Mouse (Mus musculus): ENCODE results near the gene Polr3gl.
"Not testable (repeated sequence)": the region's sequence is repeated elsewhere in the genome, so short reads cannot be mapped to it uniquely, and the experiment has no call there.

The Polr3gl gene

DNA sequence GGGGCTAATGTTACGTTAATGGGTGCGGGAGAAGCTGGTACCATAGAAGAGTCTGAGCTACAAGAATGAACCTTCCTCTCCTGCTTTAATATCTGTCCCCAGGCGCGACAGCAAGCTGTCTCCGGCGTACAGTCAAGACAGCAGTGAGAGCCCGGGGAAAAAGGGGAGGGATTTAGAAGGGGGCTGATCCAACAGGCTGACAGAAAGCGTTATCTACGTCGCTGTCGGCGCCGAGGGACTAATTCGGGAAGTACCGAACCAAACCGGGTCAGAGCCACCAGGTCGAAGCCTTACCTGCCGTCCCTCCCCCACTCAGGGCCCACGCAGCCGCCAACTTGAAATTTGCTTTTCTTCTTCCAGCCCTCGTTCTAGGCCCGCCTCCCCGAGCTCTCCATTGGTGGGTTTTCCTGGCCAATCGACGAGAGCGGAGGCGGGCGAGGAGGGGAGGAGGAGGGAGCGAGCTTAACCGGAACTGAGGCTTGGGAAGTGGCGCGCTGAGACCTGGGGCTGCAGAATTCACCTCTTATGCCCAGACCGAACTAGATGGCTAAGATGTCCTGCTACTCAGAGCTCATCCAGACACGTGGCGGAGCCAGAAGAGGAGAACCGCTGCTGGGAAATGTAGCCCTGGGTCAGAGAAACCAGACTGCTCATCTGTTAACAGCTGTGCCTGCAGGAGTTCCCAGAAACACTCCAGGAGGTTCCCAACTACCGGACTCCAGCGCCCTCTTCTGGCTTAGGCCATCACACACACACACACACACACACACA lies at the start of gene Polr3gl:
Gene Polr3gl, minus strand, starts transcription at position 392 of the 771 bp plus-strand sequence.
- peak; percentile 97 to 98 for DNase-seq

DNA sequence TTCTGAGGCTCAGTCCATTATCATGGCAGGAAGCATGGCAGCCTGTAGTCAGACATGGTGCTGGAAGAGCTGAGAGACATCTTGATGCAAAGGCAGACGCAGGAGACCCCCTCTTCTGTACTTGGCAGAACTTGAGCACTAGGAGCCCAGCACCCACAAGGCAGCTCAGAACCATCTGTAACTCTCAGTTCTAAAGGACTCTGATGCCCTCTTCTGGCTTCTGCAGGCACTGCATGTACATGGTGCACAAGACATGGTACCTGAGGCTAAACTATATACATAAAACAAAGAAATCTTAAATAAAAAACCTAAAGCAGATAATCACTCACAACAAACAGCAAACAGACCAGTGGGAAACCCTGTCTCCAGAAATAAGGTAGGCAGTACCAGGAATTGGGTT lies 45.2 kb upstream of the Polr3gl start:
- peak; percentile 65 to 78 for DNase-seq

DNA sequence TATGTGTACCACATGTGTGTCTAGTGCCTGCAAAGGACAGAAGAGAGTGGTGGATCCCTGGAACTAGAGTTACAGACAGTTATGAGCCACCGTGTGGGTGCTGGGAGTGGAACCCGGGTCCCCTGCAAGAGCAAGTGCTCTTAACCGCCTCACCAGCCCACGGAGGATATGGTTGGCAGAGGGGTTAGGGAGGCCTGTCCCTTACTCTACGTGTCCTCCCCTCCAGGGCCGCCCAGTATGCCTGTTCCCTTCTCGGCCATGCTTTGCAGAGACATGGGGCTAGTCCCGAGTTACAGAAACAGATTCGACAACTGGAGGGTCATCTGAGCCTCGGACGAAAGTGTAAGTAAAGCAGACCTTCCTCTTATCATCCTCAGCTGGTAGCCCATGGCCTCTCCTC lies 42.5 kb upstream of the Polr3gl start:
- DNase-seq: peak in 1 of 2 experiments; percentile 10

DNA sequence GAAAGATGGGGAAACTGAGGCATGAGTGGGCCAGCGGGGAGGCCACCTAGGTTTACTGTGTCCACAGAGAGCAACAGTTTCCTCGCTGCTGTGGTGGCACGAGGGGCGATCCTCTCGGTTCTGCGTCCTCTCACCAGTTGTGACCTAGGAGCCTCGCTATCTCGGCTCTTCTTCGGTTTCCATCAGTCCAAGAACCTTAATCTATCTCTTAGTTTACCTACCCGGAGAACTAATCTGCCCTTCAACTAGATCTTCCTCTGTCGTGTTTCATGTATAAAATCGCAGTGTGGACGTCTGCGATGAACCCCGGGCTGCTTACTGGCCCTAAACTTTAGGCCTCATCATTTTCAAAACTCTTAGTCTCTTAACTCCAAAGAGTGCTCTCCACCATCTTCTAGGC lies 41.9 kb upstream of the Polr3gl start:
- DNase-seq: no peak

DNA sequence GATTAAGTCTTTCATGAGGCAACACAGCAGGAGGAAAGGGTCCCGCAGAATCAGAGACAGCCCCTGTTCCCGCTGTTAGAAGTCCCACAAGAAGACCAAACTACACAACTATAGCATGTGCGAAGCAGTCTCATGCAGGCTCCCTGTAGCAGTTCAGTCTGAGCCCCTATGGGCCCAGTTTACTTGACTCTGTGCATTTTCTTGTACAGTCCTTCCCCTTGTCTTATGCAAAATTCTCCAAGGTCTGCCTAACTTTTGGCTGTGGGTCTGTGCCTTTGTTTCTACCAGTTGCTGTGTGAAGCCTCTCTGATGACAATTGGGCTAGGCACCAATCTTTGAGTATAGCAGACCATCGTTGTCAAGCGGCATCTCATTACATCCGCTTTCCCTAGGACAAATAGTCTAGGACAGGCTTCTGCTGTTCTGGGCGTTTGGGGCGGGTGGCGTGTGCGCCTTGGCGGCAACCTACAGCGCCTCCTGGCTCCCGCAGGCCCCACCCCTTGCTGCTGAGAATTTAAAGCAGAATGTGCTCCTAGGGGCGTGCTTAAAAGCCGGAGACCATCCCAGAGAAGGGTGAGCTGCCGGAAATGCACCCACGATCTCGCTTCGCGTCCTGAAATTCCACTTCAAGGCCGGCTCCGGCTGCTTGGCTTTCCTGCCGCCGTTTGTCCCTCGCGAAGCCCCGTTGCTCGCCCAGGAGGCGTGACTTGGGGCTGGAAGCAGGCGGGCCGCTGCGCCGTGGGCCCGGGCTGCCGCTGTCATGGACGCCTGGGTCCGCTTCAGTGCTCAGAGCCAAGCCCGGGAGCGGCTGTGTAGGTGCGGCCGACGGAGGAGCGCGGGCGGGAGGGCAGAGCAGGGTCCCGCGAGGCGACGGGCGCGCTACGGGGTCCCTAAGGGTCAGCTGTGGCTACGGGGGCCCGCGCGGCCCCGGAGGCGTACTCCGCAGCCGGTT lies 41.2 kb upstream of the Polr3gl start, which contains the start of the genes Pex11b and Gm42957:
Gene Pex11b, plus strand, starts transcription at position 449 of the 952 bp plus-strand sequence.
Gene Gm42957, plus strand, starts transcription at position 547 of the 952 bp plus-strand sequence.
- DNase-seq: peak; percentile 83 to 87

DNA sequence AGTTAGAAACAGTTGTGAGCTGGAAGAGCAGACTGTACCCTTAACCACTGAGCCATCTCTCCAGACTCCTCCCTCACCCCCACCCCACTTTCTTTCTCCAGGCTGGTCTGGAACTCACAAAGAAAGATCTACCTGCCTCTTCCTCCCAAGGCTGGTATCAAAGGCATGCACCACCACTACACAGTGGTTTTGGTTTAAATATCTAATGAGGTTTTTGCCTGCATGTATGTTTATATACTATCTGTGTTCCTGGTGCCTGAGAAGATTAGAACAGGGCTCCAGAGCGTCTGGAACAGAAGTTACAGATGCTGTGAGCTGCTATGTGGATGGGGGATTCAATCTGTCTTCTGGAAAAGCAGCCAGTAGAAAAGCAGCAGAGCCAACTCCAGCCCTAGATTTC lies 40.0 kb upstream of the Polr3gl start:
- no peak for DNase-seq

DNA sequence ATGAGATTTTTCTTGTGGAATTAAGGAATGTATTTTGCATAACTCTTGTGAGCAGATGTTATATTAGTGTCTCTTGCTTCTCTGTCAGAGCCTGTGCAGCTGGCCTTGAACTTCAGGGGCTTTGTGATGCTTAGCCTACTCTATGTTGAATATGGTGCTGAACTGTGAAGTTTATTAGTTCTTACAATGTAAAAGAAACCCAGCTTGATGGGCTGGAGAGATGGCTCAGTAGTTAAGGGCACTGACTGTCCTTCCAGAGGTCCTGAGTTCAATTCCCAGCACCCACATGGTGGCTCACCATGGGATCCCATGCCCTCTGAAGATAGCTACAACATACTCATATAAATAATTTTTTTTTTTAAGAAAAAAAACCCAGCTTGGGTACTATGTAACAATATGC lies 38.1 kb upstream of the Polr3gl start:
- DNase-seq: no peak

DNA sequence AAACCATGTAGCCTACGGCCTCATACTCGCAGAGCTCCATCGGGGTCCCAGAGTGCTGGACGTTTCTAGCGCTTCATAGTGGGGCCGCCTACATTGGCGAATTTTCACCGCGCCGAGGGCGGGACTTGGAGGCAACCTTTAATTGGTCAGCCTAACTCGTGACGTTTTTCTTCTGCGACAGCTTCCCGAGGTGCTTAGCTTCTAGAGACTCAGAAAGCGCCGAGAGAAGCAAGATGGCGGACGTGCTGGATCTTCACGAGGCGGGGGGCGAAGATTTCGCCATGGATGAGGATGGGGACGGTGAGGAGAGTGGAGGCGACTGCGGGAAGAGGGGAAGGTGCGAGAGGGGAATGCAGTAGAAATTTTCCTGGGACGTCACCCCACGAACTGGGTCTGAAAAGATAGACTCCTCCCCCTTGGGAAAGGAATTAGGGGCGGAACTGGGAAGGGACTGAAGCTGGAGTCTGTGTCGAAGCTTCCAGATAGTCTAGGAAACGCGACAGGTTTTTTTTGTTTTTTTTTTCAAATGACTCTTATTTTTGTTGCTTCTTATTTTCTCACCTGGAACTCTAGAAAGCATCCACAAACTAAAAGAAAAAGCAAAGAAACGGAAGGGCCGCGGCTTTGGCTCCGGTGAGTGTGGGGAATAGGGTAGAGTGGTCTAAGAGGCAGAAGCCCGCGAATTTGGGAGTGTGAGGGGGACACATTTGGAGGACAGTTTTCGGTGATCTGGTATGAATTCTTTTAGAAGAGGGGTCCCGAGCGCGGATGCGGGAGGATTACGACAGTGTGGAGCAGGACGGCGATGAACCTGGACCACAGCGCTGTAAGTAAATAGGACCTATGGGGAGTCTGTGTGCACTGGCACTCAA lies 36.0 kb upstream of the Polr3gl start, which contains the start of gene Rbm8a:
Gene Rbm8a, plus strand, starts transcription at position 205 of the 872 bp plus-strand sequence.
- peak; percentile 97 to 98 for DNase-seq

DNA sequence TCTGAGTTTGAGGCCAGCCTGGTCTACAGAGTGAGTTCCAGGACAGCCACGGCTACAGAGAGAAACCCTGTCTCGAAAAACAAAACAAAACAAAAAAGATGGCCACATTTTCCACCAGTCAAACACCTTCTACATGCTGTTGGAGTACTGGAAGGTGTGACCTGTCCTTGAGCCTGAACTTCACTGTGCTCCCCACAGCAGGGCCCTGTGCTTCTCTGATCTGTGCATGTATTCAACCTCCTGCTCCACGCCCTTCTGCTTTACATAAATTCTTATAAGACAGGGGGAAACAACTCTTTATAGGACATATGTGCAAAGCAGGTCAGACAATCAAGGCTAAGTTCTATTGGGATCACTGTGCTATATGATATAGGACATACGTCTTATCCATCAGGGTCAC lies 29.2 kb upstream of the Polr3gl start:
- no peak for DNase-seq

DNA sequence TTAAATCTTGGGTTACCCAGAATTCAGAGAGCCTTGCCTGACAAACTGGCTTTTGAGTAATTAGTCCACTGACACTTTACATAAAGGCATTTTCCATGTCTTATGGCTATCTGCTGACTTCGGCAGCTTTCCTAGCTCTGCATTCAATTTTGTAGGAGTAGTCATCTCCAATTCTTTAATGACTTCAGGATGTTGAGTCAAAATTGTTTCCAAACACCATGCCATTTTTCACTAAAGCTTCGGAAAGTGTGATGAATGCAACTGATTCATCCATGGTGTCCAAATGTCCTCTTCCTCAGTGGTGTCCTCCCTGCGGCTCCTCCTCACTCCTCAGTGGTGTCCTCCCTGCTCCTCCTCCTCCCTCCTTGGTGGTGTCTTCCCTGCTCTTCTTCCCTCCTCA lies 24.0 kb upstream of the Polr3gl start:
- no peak for DNase-seq

DNA sequence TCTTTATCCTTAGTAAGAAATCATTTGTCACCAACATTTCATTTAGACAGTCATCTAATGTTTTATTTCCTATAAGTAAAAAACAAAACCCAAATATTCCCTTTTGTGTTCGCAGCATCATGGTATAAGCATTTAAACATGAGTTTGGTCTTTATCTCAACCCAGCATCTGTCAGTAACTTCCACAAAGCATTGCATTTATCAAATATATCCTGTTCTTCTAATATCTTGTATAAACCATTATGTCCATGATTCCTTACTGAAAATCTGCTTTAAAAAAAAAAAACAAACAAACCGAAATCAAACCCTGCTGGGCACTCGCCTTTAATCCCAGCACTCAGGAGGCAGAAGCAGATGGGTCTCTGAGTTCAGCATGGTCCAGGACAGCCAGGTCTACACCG lies 12.6 kb upstream of the Polr3gl start:
- DNase-seq: no peak

DNA sequence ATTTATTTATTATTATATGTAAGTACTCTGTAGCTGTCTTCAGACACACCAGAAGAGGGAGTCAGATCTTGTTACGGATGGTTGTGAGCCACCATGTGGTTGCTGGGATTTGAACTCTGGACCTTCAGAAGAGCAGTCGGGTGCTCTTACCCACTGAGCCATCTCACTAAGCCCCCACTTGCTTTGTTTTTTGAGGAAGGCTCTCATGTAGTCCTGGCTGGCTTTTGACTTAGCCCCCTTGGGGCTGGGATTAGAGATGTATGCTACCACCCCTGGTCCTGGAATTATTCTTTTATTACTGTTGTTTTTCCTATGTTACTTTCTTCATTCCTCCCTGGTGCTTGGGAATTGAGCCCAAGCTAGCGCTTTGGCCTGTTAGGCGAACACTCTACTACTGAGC lies 12.0 kb upstream of the Polr3gl start:
- DNase-seq: not testable (repeated sequence)

DNA sequence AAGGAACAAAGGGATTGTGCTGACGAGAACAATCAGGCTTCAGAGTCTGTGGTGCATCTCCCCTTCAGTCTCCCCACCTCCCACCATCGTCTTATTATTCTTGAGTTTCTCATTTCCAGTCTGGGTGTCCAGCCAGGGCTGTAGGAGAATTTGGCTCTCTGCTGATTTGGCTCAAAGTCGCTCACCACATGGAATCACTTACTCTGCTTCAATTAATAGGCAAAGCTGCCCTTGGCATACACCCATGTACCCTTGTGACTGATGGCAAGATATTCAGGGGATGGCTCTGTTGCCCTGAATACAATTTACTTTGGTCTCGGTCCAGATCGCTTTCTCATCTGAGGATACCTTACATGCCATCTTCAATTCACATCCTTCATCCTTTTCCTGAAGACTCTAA lies 9.3 kb upstream of the Polr3gl start:
- DNase-seq: peak; percentile 82 to 84

DNA sequence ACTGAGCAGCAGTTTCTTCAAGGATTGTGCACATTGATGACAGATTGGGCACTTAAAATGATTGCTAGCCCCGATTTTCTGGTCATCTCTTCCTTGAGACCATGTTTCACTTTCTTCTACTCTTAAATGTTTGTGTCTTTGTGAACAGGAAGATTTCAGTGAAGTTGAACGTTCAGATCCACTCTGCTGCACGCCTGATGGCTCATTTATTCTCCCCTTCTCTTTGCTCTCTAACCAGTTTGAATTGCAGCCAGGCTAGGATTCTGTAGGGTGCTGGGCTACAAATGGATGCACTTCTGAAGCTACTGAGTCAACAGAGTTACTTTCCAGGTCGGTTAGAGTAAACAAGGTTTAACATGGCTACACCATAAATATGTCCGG lies 8.7 kb upstream of the Polr3gl start:
- DNase-seq: no peak

DNA sequence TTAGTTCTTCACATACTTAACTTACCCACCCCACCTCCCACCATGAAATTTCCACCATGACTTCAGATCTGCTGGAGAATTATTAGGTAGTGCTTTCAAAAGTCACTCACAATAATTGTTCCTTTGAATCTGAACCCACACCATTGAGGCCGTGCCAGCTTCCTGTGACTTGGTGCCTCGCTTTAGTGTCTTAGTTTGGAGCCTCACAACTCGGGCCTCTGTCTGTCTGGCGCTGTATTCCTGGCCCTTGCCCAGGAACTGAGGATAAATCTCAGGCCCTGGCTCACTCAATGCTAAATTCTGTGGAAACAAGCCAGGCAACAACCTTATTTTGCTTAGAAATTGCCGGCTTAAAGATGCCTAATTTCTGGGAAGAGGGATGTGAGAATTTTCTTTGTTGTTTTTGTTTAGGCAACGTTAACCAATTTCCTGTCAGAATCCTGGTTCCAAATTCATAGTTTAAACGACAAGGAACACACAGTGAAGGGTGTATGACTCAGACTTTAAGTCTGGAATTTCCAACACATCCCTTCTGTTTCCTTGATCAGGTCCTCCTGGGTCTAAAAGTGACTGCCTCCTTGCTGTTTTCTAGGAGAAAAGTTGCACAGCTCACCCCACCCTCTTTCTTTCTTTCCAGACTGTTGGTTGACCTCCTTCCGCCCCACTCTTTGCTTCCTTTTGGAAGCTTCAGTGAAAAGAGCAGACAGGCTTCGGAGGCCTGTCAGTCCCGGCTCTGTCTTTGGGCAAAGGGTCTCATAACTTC lies 8.1 kb upstream of the Polr3gl start:
- peak; percentile 47 to 50 for DNase-seq

DNA sequence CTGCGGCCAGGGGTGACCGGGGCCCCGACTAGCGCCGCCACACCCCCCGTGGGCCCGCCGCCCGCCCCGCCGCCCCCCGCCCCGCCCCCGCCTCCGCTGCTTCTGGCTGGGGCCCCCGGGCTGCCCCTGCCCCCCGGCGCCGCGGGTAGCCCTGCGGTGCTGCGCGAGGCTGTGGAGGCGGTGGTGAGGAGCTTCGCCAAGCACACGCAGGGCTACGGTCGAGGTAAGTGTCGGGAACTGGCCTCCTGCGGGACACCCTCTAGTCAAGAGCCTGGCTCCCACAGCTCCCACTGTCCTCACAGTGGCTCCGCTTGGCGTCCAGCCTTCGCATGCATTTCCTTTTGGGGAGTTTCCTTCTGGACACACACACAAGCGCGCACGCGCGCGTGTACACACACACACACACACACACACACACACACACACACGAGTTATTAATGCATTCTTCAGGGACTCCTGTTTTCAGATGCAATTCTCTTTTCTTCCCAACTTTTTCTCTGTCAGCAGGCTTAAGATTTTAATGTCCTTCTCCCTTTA lies 7.3 kb upstream of the Polr3gl start:
- peak; percentile 71 for DNase-seq

DNA sequence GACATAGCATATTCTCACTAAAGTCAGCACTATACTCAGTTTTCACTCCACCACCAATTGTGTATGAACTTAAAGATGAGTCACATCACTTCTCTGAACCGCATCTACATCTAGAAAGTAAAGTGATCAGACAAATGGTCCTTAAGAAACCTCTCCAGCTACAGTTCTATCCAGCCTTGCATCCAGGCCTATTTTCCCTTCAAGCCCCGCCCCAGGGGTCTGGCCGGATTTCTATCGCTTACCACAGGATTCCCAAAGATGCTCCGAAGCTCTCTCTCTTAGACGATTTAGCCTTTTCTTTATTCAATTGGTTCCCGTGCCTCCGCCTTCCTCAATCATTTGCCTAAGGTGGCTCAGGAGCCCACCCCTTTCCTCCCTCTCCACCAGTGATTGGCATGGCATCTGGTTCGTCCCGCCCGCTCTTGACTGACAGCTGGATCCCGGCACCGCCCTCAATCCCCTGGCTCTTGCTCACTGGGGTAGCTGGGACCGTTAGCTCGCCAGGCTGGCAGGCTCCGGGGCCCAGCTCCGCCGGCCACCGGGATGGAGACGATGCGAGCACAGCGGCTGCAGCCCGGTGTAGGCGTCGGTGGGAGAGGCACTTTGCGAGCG lies 6.8 kb upstream of the Polr3gl start, which contains the start of gene Lix1l:
Gene Lix1l, plus strand, starts transcription at position 511 of the 612 bp plus-strand sequence.
- peak; percentile 87 to 90 for DNase-seq

DNA sequence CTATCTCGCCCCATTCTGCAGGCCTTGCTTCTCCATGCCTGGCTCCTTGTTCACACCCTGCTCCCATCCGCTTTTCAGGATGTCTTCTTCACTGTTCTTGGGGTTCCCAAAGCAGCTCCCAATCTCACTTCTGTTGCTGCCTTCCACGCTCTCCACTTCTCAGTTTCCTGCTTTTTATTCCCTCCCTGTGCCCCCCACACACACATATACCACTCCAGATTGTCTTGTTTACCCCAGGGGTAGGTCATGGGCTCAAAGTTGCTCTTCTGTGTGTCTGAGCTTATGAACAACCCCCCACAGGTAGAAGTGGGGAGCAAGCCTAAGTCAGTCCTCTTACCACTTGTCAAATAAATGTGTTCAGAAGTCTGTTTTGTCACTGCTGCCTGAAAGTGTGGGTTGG lies 5.4 kb upstream of the Polr3gl start:
- DNase-seq: no peak

DNA sequence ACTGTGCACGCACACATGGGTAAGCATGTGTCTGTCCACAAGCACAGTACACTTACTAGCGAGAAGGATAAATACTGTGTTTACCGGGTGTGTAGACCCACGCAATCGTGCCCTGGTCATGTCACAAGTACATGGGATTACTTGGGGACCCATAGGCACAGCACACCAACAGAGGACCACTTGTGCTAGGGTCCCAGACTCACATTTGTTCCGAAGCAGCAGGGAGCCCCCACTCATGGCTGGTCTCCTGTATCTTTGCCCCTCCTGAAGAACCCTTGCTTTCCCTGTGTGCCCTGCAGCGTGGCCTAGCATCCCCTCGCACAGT lies 5.0 kb upstream of the Polr3gl start:
- peak in 1 of 2 experiments; percentile 28 for DNase-seq

DNA sequence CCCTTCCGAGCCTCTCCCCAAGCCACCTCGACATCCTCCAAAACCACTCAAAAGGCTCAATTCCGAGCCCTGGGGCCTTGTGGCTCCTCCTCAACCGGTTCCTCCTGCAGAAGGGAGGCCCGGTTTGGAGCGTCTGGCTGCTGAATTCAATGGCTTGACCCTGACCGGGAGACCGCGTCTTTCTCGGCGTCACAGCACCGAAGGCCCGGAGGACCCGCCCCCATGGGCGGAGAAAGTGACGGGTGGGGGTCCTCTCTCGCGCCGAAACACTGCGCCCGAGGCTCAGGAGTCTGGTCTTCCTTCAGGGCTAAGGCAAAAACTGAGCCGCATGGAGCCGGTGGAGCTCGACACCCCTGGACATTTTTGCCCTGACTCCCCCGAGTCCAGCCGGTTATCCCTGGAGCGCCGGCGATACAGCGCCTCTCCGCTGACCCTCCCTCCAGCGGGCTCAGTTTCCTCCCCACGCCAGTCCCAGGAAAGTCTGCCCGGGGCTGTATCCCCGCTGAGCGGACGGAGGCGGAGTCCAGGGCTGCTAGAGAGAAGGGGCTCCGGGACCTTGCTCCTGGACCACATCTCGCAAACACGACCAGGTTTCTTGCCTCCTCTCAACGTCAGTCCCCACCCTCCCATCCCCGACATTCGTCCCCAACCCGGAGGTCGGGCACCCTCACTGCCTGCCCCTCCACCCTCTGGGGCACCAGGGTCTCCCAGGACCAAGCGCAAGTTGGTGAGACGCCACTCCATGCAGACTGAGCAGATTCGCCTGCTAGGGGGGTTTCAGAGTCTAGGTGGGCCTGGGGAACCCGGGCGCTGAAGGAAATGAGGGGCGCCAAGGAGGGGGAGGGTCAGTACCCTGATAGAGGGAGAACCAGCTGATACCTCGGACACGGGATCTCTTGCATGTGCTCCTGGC lies 4.4 kb upstream of the Polr3gl start:
- DNase-seq: peak; percentile 75 to 78

Data from cerebellum, postnatal 14 days (tissue).